Comparison of ENCODE assay signal across 46 mouse cellular contexts in the genomic region with DNA sequence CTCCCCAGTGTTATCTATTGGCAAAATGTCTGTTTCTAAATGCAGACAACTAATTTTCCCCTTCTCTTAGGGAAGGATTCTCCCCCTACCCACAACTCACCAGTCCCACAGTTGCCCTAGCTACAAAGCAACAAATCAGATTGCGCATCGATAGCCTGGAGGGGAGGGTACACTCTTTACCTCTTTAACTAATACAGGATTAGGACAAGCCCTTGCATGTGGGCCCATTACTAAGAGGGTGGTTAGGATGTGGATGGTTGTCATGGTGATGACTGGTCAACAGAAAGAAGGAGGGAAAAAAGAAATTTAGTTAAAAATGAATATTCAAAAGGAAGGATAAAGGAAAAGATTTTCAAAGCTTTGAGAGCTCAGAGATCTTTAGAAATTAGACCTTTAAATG. TPM values are rescaled to one million over a fixed set of nuclear protein-coding genes. Genes with fewer than 3 reads are reported as not detected.
"Had no signal": no experiment of that assay in that cellular context is flagged by ENCODE, and none has a peak within 500 bp of the region (broad histone marks: within the 10 kb centered on the region; RNA-seq: fewer than 3 reads in every experiment).

No protein-coding gene starts in this region.

- H3K4me2 ChIP-seq: heart, embryonic 15.5 days; hindbrain, embryonic 12.5 days; hindbrain, embryonic 13.5 days; hindbrain, embryonic 14.5 days; hindbrain, embryonic 15.5 days; intestine, embryonic 15.5 days; kidney, embryonic 15.5 days had no signal

- H3K4me1 ChIP-seq: heart, embryonic 15.5 days; hindbrain, embryonic 10.5 days; hindbrain, embryonic 12.5 days; hindbrain, embryonic 13.5 days; hindbrain, embryonic 15.5 days; intestine, embryonic 15.5 days; kidney, embryonic 15.5 days had no signal

- ATAC-seq: hindbrain, embryonic 16.5 days; hindbrain, postnatal 0 days; inflammation-experienced regulatory T-cells, adult 6 months; intestine, embryonic 15.5 days; intestine, embryonic 16.5 days; intestine, postnatal 0 days had no signal

- H3K4me3 ChIP-seq: heart, embryonic 15.5 days; hindbrain, embryonic 10.5 days; hindbrain, embryonic 12.5 days; hindbrain, embryonic 13.5 days; hindbrain, embryonic 15.5 days; intestine, embryonic 15.5 days; kidney, embryonic 15.5 days; layer of hippocampus, adult 2 months; left cerebral cortex, adult 2 months had no signal

- H3K27ac ChIP-seq: heart, embryonic 15.5 days; hindbrain, embryonic 10.5 days; hindbrain, embryonic 12.5 days; hindbrain, embryonic 13.5 days; hindbrain, embryonic 14.5 days; hindbrain, embryonic 15.5 days; hindbrain, postnatal 0 days; intestine, embryonic 15.5 days; kidney, embryonic 15.5 days; kidney, postnatal 0 days; layer of hippocampus, adult 2 months; left cerebral cortex, adult 2 months had no signal

- H3K27me3 ChIP-seq: heart, embryonic 15.5 days; hindbrain, embryonic 12.5 days; hindbrain, embryonic 13.5 days; hindbrain, embryonic 15.5 days; intestine, embryonic 15.5 days; kidney, embryonic 15.5 days had no signal

- H3K9me3 ChIP-seq: heart, embryonic 15.5 days; hindbrain, embryonic 10.5 days; hindbrain, embryonic 12.5 days; hindbrain, embryonic 13.5 days; hindbrain, embryonic 15.5 days; intestine, embryonic 15.5 days; kidney, embryonic 15.5 days had no signal

- H3K9ac ChIP-seq: heart, embryonic 15.5 days; hindbrain, embryonic 12.5 days; hindbrain, embryonic 13.5 days; hindbrain, embryonic 14.5 days; hindbrain, embryonic 15.5 days; intestine, embryonic 15.5 days; kidney, embryonic 15.5 days had no signal

- H3K36me3 ChIP-seq: heart, embryonic 15.5 days; hindbrain, embryonic 10.5 days; hindbrain, embryonic 12.5 days; hindbrain, embryonic 13.5 days; hindbrain, embryonic 15.5 days; intestine, embryonic 15.5 days; kidney, embryonic 15.5 days had no signal

- DNase-seq: heart, postnatal 10 days; heart, postnatal 14 days; heart, postnatal 36 days; heart, postnatal 4 days; kidney, adult 11 months; kidney, adult 18-20 months; kidney, adult 2 months; kidney, adult 8-10 months; kidney, adult 9 months; kidney, postnatal 10 days; kidney, postnatal 14 days; kidney, postnatal 25 days; kidney, postnatal 36 days; kidney, postnatal 4 days; layer of hippocampus, adult 9-11 months; layer of hippocampus, postnatal 36 days had no signal

RNA-seq across cellular contexts. Expression of a gene that starts 45.8 kb away (rescaled TPM):
- total RNA-seq: heart, postnatal 10 days; heart, postnatal 25 days; heart, postnatal 36 days; heart, postnatal 4 days; hematopoietic stem cell, adult 5-6 weeks; hindbrain, postnatal 0 days; layer of hippocampus, adult 18-20 months; layer of hippocampus, adult 2 months; layer of hippocampus, adult 8-10 months; layer of hippocampus, postnatal 10 days; layer of hippocampus, postnatal 14 days; layer of hippocampus, postnatal 25 days; layer of hippocampus, postnatal 36 days; left cerebral cortex, adult 18-20 months; left cerebral cortex, adult 2 months; left cerebral cortex, postnatal 10 days had no signal
- polyA plus RNA-seq: heart, embryonic 14.5 days; heart, embryonic 15.5 days; heart, postnatal 0 days; hindbrain, embryonic 11.5 days; hindbrain, embryonic 12.5 days; hindbrain, embryonic 13.5 days; hindbrain, embryonic 14.5 days; hindbrain, embryonic 16.5 days; hindbrain, postnatal 0 days; inflammation-experienced regulatory T-cells, adult 6 months; intestine, embryonic 14.5 days; intestine, embryonic 15.5 days; intestine, embryonic 16.5 days; intestine, postnatal 0 days; large intestine, adult 2 months had no signal
